ENCODE assay signal across 21 mouse cellular contexts in the genomic region with DNA sequence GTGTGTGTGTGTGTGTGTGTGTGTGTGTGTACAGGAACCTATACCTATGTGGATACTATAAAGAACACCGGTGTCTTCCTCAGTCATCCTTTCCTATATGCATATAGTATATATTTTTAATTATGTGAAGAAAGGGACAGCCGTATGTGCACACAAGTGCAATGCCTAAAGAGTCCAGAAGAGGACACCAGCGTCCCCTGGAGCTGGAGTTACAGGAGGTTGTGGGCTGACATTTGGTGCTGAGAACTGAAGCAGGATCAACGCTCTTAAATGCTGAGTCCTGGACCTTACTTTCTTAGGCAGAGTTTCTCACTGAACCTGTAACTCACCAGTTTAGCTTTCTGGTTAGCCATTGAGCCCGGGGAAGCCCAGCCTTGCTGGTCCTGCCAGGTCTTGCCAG.
DNase-seq lines count a peak whose midpoint lies in the region; ATAC-seq and TF ChIP-seq lines count a peak whose summit lies in the region.
"Had no signal": no experiment of that assay in that cellular context is flagged by ENCODE, and none has a peak within 500 bp of the region (broad histone marks: within the 10 kb centered on the region; RNA-seq: fewer than 3 reads in every experiment).

No protein-coding gene starts in this region.

- no peak overlapping the region for H3K4me3 ChIP-seq in kidney, postnatal 0 days (replicated peaks; ENCODE audit: low read depth, low read length)
- no peak overlapping the region for H3K4me3 ChIP-seq in stomach, postnatal 0 days (ENCODE audit: low read depth, low read length)
- H3K4me3 ChIP-seq: forebrain, embryonic 10.5 days; heart, embryonic 12.5 days; hindbrain, embryonic 12.5 days; midbrain, embryonic 15.5 days; neural tube, embryonic 12.5 days had no signal

- H3K4me1 ChIP-seq in kidney, postnatal 0 days (replicated peaks; ENCODE audit: insufficient read depth, low read length), result no peaks in the 10 kb centered on the region; the same call in 1 of the 2 replicates
- no peaks in the 10 kb centered on the region; the same call in 1 of the 2 replicates for H3K4me1 ChIP-seq in stomach, postnatal 0 days (replicated peaks; ENCODE audit: control insufficient read depth, insufficient read depth)
- H3K4me1 ChIP-seq: midbrain, embryonic 15.5 days had no signal

- no peak overlapping the region for H3K4me2 ChIP-seq in kidney, postnatal 0 days (ENCODE audit: low read length)
- H3K4me2 ChIP-seq in stomach, postnatal 0 days (replicated peaks; ENCODE audit: low read depth), result no peak overlapping the region
- H3K4me2 ChIP-seq: heart, embryonic 12.5 days; hindbrain, embryonic 12.5 days; liver, embryonic 11.5 days; lung, embryonic 14.5 days; midbrain, embryonic 15.5 days; neural tube, embryonic 12.5 days had no signal

- no peak for ATAC-seq in kidney, postnatal 0 days (replicated peaks; ENCODE audit: low FRiP score, low read depth)
- ATAC-seq in stomach, postnatal 0 days (ENCODE audit: low FRiP score, low TSS enrichment), result no peak
- ATAC-seq: midbrain, embryonic 15.5 days had no signal

- 97% methylated on average over 5 of the region's 5 CpGs for whole genome bisulfite sequencing in kidney, postnatal 0 days
- WGBS in stomach, postnatal 0 days, result 90% methylated on average over 5 of the region's 5 CpGs

- intact Hi-C loops in gastrocnemius, postnatal 36 days (cut with DNase I), result no loop called here

- no peak for TF ChIP-seq EP300 in stomach, postnatal 0 days (optimal IDR thresholded peaks at IDR 0.05)

- no peaks in the 10 kb centered on the region for H3K27me3 ChIP-seq in kidney, postnatal 0 days (ENCODE audit: insufficient read depth, low read length)
- H3K27me3 ChIP-seq in stomach, postnatal 0 days (ENCODE audit: control insufficient read depth, insufficient read depth, low read length), result no peaks in the 10 kb centered on the region
- H3K27me3 ChIP-seq: hindbrain, embryonic 12.5 days; neural tube, embryonic 12.5 days had no signal

- H3K9me3 ChIP-seq in kidney, postnatal 0 days (replicated peaks; ENCODE audit: low read length), result no peaks in the 10 kb centered on the region
- no peaks in the 10 kb centered on the region for H3K9me3 ChIP-seq in stomach, postnatal 0 days (ENCODE audit: control insufficient read depth, low read length)
- H3K9me3 ChIP-seq: hindbrain, embryonic 12.5 days; midbrain, embryonic 15.5 days had no signal

- H3K27ac ChIP-seq in kidney, postnatal 0 days, result no peak overlapping the region
- no peak overlapping the region for H3K27ac ChIP-seq in stomach, postnatal 0 days (replicated peaks)
- H3K27ac ChIP-seq: forebrain, embryonic 10.5 days; hindbrain, embryonic 12.5 days; midbrain, embryonic 15.5 days; neural tube, embryonic 12.5 days had no signal

- H3K9ac ChIP-seq in kidney, postnatal 0 days (ENCODE audit: low read depth, low read length), result no peak overlapping the region
- no peak overlapping the region for H3K9ac ChIP-seq in stomach, postnatal 0 days (ENCODE audit: low read length)
- H3K9ac ChIP-seq: heart, embryonic 12.5 days; hindbrain, embryonic 12.5 days; lung, embryonic 14.5 days; midbrain, embryonic 15.5 days; neural tube, embryonic 12.5 days had no signal

- peak; percentile 20; the same call in 1 of the 2 replicates for TF ChIP-seq CTCF in kidney, postnatal 0 days (IDR thresholded peaks at IDR 0.05; ENCODE audit: low read depth)
- peak; percentile 28 for TF ChIP-seq CTCF in stomach, postnatal 0 days (IDR thresholded peaks at IDR 0.05; ENCODE audit: low read depth)

- no peaks in the 10 kb centered on the region for H3K36me3 ChIP-seq in kidney, postnatal 0 days (ENCODE audit: insufficient read depth, low read length)
- no peaks in the 10 kb centered on the region for H3K36me3 ChIP-seq in stomach, postnatal 0 days (ENCODE audit: control insufficient read depth, insufficient read depth, low read length)
- H3K36me3 ChIP-seq: forebrain, embryonic 10.5 days; heart, embryonic 12.5 days; hindbrain, embryonic 12.5 days; midbrain, embryonic 15.5 days; neural tube, embryonic 12.5 days had no signal

- peak; percentile 3 for DNase-seq in gastrocnemius, postnatal 10 days
- no peak for DNase-seq in gastrocnemius, postnatal 36 days
- DNase-seq in kidney, postnatal 0 days (ENCODE audit: low spot score), result no peak
- no peak for DNase-seq in kidney, postnatal 10 days
- DNase-seq in thymus, postnatal 4 days, result peak; percentile 3
- no peak for DNase-seq in thymus, postnatal 25 days
- DNase-seq in stomach, postnatal 0 days (ENCODE audit: low spot score), result no peak
- DNase-seq in adipocyte (ENCODE audit: low spot score), result no peak
- DNase-seq: adrenal gland, postnatal 25 days; cerebellum, postnatal 10 days; left cerebral cortex, postnatal 4 days; right cerebral cortex, postnatal 14 days; spleen, adult 18-20 months; thymus, adult 18-20 months had no signal

Comparison
In these comparisons a context has a peak if more than half of its experiments do, and no peak if none do; other contexts are left out.
1. DNase-seq: peak in gastrocnemius, postnatal 10 days (single experiment) and thymus, postnatal 4 days (single experiment); none in gastrocnemius, postnatal 36 days (0 of 2), kidney, postnatal 0 days (single experiment), kidney, postnatal 10 days (single experiment), thymus, postnatal 25 days (single experiment), stomach, postnatal 0 days (single experiment) and adipocyte (single experiment).